Mouse (Mus musculus): Measurements from ENCODE around the gene Gm13275. TPM values are rescaled to one million over a fixed set of nuclear protein-coding genes. Genes with fewer than 3 reads are reported as not detected.
A peak's percentile ranks its signal among the peaks of the same experiment; 100 is the strongest.
"Not testable (repeated sequence)": the region's sequence is repeated elsewhere in the genome, so short reads cannot be mapped to it uniquely, and the experiment has no call there.

The Gm13275 gene
- not detected in 2 replicates for polyA plus RNA-seq (2015; fragmentation: Nextera tagmentation; extraction: Ambion mirVana)

GRCm38 (mm10) chr4:88793936-88794675 lies at the start of gene Gm13275:
Gene Gm13275, plus strand, starts transcription at chr4:88794487.
- not testable (repeated sequence) for ATAC-seq; H3K4me1 ChIP-seq (ENCODE audit: control insufficient read depth, insufficient read depth, low read depth, low read length); H3K36me3 ChIP-seq (ENCODE audit: control insufficient read depth, insufficient read depth, low read length); H3K27ac ChIP-seq (ENCODE audit: low read depth, low read length); H3K9me3 ChIP-seq (ENCODE audit: control insufficient read depth, low read length); H3K9ac ChIP-seq (ENCODE audit: low read depth, low read length); H3K4me3 ChIP-seq (ENCODE audit: low read length); H3K4me2 ChIP-seq (ENCODE audit: low read length); H3K27me3 ChIP-seq (replicated peaks; ENCODE audit: control insufficient read depth, insufficient read depth, low read length)
- WGBS: 0% methylated on average over 4 of the region's 52 CpGs

GRCm38 (mm10) chr4:88749926-88750325 lies 44.4 kb upstream of the Gm13275 start:
- no peak for ATAC-seq
- 57% methylated on average over 6 of the region's 6 CpGs for WGBS
- Histone ChIP-seq H3K4me3 (ENCODE audit: low read length) (no peak overlapping the region), H3K4me2 (ENCODE audit: low read length) (no peak overlapping the region), H3K27me3 (replicated peaks; ENCODE audit: control insufficient read depth, insufficient read depth, low read length) (no peaks in the 10 kb centered on the region), H3K36me3 (ENCODE audit: control insufficient read depth, insufficient read depth, low read length) (no peaks in the 10 kb centered on the region), H3K27ac (ENCODE audit: low read depth, low read length) (no peak overlapping the region), H3K4me1 (ENCODE audit: control insufficient read depth, insufficient read depth, low read depth, low read length) (no peaks in the 10 kb centered on the region), H3K9ac (ENCODE audit: low read depth, low read length) (no peak overlapping the region), H3K9me3 (ENCODE audit: control insufficient read depth, low read length) (no peaks in the 10 kb centered on the region)

DNA sequence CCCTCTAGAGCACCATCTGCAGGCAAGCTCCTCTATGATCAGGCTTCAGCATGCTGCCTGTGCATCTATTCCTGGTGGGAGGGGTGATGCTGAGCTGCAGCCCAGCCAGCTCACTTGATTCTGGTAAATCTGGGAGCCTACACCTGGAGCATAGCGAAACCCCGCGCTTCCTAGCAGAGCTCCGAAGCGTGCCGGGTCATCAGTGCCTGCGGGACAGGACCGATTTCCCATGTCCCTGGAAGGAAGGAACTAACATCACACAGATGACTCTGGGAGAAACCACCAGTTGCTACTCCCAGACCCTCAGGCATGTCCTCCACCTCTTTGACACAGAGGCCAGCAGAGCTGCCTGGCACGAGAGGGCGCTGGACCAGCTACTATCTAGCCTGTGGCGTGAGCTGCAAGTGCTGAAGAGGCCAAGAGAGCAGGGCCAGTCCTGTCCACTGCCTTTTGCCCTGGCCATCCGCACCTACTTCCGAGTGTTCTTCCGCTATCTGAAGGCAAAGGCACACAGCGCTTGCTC lies 39.4 kb upstream of the Gm13275 start, which contains the start of gene Gm13271:
Gene Gm13271, plus strand, starts transcription at position 51 of the 523 bp plus-strand sequence.
- not testable (repeated sequence) for H3K9ac ChIP-seq (ENCODE audit: low read depth, low read length); ATAC-seq; H3K27me3 ChIP-seq (replicated peaks; ENCODE audit: control insufficient read depth, insufficient read depth, low read length); H3K27ac ChIP-seq (ENCODE audit: low read depth, low read length); H3K4me1 ChIP-seq (ENCODE audit: control insufficient read depth, insufficient read depth, low read depth, low read length); H3K4me3 ChIP-seq (ENCODE audit: low read length); H3K36me3 ChIP-seq (ENCODE audit: control insufficient read depth, insufficient read depth, low read length); H3K9me3 ChIP-seq (ENCODE audit: control insufficient read depth, low read length); H3K4me2 ChIP-seq (ENCODE audit: low read length)
- WGBS: 73% methylated on average over 12 of the region's 15 CpGs

GRCm38 (mm10) chr4:88756581-88757513 lies 37.4 kb upstream of the Gm13275 start:
- ATAC-seq; H3K36me3 ChIP-seq (ENCODE audit: control insufficient read depth, insufficient read depth, low read length); H3K9me3 ChIP-seq (ENCODE audit: control insufficient read depth, low read length); H3K27me3 ChIP-seq (replicated peaks; ENCODE audit: control insufficient read depth, insufficient read depth, low read length); H3K4me1 ChIP-seq (ENCODE audit: control insufficient read depth, insufficient read depth, low read depth, low read length): not testable (repeated sequence)
- Histone ChIP-seq H3K4me3 (ENCODE audit: low read length) (peak overlapping the region; percentile 47), H3K4me2 (ENCODE audit: low read length) (peak overlapping the region; percentile 84), H3K9ac (ENCODE audit: low read depth, low read length) (peak overlapping the region; percentile 58), H3K27ac (ENCODE audit: low read depth, low read length) (peak overlapping the region; percentile 79)
- 13% methylated on average over 28 of the region's 31 CpGs for WGBS

GRCm38 (mm10) chr4:88757628-88758031 lies 36.7 kb upstream of the Gm13275 start:
- not testable (repeated sequence) for H3K27me3 ChIP-seq (replicated peaks; ENCODE audit: control insufficient read depth, insufficient read depth, low read length); H3K36me3 ChIP-seq (ENCODE audit: control insufficient read depth, insufficient read depth, low read length); H3K4me1 ChIP-seq (ENCODE audit: control insufficient read depth, insufficient read depth, low read depth, low read length); H3K9me3 ChIP-seq (ENCODE audit: control insufficient read depth, low read length)
- Histone ChIP-seq H3K9ac (ENCODE audit: low read depth, low read length) (peak overlapping the region; percentile 58), H3K4me2 (ENCODE audit: low read length) (peak overlapping the region; percentile 84), H3K4me3 (ENCODE audit: low read length) (peak overlapping the region; percentile 47), H3K27ac (ENCODE audit: low read depth, low read length) (peak overlapping the region; percentile 79)
- 0% methylated on average over 18 of the region's 21 CpGs for WGBS
- ATAC-seq: peak; percentile 100

GRCm38 (mm10) chr4:88758751-88759150 lies 35.5 kb upstream of the Gm13275 start:
- not testable (repeated sequence) for H3K4me2 ChIP-seq (ENCODE audit: low read length); H3K27ac ChIP-seq (ENCODE audit: low read depth, low read length); H3K36me3 ChIP-seq (ENCODE audit: control insufficient read depth, insufficient read depth, low read length); H3K9me3 ChIP-seq (ENCODE audit: control insufficient read depth, low read length); H3K4me1 ChIP-seq (ENCODE audit: control insufficient read depth, insufficient read depth, low read depth, low read length); H3K4me3 ChIP-seq (ENCODE audit: low read length); ATAC-seq; H3K27me3 ChIP-seq (replicated peaks; ENCODE audit: control insufficient read depth, insufficient read depth, low read length); H3K9ac ChIP-seq (ENCODE audit: low read depth, low read length)
- 91% methylated on average over 9 of the region's 9 CpGs for WGBS

DNA sequence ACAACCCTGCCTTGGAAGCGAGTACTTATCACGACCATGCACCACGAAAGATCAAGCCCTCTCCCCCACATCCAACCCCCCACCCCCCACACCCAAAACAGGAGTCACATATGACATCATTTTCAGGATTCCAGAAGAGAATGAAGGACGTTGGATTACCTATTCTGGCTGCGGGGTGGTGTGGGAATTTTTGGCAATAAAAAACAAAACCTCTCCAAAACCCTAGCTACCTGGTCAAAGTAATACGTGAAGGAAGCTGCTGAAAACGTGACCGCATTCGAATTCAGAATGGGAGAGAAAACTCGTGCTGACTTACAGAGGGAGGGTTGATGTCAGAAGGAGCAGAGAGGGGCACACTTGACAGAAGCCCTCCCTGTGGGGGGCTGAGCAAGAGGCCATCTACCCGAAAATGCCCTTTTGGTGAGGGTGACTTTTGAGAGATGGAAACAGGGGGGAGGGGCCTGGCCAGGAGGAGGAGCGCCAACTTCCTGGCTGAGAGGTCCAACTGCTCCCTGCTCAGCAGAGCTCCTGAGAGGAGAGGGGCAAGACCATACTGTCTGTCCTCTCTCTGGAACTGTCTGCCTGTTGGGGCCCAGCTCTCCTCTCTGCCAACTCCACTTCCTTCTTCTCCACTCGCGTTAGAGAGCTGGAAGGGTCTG lies 34.5 kb upstream of the Gm13275 start, which contains the start of gene Gm13283:
Gene Gm13283, plus strand, starts transcription at position 510 of the 659 bp plus-strand sequence.
- not testable (repeated sequence) for H3K36me3 ChIP-seq (ENCODE audit: control insufficient read depth, insufficient read depth, low read length); H3K27me3 ChIP-seq (replicated peaks; ENCODE audit: control insufficient read depth, insufficient read depth, low read length); H3K9me3 ChIP-seq (ENCODE audit: control insufficient read depth, low read length); H3K27ac ChIP-seq (ENCODE audit: low read depth, low read length); H3K4me1 ChIP-seq (ENCODE audit: control insufficient read depth, insufficient read depth, low read depth, low read length); ATAC-seq; H3K9ac ChIP-seq (ENCODE audit: low read depth, low read length)
- Histone ChIP-seq H3K4me2 (ENCODE audit: low read length) (peak within 1 kb of the TSS; percentile 57), H3K4me3 (ENCODE audit: low read length) (peak within 1 kb of the TSS; percentile 37)
- 30% methylated on average over 8 of the region's 14 CpGs for WGBS

DNA sequence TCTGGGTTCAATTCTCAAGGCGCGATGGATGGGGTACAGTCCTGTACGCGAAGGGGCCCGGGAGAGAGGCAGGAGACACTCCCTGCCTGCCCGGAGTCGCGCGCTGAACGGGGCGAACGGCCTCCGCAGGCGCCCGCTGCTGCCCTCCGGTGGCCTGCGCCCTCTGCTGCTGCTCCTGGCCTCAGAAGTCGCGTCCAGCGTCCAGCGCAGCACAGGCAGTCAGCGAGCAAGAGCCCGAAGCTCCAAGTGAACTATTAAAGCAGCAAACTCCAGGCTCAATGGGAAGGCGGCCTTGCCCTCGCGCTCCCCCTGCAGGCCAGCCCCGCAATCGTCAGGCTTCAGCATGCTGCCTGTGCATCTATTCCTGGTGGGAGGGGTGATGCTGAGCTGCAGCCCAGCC lies 33.9 kb upstream of the Gm13275 start:
- not testable (repeated sequence) for ATAC-seq; H3K9me3 ChIP-seq (ENCODE audit: control insufficient read depth, low read length); H3K36me3 ChIP-seq (ENCODE audit: control insufficient read depth, insufficient read depth, low read length); H3K27ac ChIP-seq (ENCODE audit: low read depth, low read length); H3K4me1 ChIP-seq (ENCODE audit: control insufficient read depth, insufficient read depth, low read depth, low read length); H3K9ac ChIP-seq (ENCODE audit: low read depth, low read length); H3K27me3 ChIP-seq (replicated peaks; ENCODE audit: control insufficient read depth, insufficient read depth, low read length)
- Histone ChIP-seq H3K4me3 (ENCODE audit: low read length) (peak overlapping the region; percentile 37), H3K4me2 (ENCODE audit: low read length) (peak overlapping the region; percentile 57)
- 1% methylated on average over 15 of the region's 28 CpGs for WGBS
